Mouse (Mus musculus): Measurements from ENCODE around the gene Gnpat.

Gene Gnpat

DNA sequence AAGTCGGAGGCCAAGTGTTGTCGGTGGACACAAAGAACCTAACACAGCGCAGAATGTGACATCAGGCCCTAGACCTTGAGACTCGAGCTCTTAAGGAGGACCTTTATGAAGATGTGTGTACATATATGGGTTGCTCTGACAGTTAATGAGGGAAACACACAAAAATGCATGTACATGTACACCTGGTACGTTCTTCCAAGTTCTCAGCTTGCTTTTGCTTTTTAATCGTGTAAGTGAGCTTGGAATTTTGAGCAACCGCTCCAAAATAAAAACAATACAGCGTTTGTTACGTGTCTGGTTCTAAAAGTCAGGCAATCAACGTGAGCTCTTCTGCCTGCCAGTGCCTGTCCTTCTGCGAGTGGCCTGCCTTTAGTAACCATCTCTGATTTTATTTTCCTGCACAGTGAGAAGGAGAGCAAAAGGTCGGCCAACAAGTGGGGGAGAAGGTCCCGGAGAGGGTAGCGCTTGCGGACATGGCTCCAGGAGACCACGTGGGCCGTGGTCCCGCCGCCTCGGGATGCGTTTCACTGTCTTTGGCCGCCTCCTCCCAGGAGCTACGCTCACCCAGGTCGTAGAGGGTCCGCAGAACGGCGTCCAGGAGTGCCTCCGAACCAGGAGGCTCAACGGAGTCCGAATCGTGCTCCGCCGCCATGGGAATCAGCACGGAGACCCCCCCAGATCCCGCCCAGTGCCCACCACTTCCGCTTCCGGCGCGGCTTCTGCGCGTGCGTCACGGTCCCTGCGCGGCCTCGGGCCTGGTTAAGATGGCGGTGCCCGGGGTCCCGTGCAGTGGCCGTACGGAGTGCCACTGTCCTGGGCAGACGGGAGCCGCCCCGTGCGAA, at the start of gene Gnpat, which contains the start of gene 2810004N23Rik:
Gene Gnpat, plus strand, starts transcription at position 713 of the 842 bp plus-strand sequence.
Gene 2810004N23Rik, minus strand, starts transcription at position 800 of the 842 bp plus-strand sequence.
- peak; percentile 90 for DNase-seq

DNA sequence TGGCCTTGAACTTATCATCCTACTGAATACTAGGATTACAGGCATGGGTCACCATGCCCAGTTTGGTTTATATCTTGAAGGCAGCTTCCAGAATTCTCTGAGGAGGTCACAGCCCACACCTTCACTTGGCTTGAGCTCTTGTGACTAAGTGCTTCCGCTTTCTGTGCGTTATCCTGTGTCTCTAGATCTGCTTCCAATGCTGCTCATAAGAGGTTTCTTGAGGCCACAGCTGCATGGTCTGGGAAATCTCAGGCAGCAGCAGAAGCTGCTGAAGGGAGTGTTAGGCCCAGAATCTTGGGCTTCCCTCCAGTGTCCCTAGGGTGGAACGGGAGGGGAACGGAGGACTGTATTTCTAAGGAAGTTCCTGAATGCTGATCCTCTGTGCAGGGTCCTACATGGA, 49.5 kb upstream of the Gnpat start:
- DNase-seq = no peak

DNA sequence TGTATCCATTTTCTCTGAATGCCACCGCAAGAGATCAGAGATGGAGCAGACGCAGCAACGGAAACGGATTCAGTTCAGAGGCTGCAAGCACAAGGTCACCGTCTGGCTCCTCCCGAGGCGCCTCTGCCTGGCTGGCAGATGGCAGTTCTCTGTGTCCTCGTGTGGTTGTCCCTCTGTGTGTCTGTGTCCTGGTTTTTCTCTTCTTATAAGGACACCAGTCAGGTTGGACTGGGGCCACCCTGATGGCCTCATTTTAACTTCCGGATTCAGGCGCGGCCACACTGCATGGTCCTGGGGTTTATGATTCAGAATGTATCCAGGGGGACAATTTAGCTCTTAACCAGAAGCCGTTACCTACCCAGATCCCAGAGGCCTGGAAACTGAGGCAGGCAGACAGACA, 47.0 kb upstream of the Gnpat start:
- no peak for DNase-seq

DNA sequence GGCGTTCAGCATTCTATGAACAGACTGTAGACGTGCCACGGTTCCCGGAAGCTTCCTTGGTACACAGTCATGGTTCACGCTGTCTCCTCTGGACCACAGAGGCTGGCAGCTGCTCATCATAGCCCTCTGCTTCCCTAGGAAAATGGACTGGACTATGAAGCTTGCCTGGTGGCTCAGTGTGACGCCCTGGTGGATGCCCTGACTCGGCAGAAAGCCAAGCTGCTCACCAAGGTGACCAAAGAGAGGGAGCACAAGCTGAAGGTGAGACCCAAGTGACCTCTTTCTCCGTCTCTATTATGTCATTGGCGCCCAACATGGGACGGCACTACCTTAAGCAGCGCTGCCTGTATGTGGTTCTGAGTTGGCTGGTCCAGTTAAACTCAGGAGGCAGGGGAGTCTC, 46.0 kb upstream of the Gnpat start:
- DNase-seq = no peak

DNA sequence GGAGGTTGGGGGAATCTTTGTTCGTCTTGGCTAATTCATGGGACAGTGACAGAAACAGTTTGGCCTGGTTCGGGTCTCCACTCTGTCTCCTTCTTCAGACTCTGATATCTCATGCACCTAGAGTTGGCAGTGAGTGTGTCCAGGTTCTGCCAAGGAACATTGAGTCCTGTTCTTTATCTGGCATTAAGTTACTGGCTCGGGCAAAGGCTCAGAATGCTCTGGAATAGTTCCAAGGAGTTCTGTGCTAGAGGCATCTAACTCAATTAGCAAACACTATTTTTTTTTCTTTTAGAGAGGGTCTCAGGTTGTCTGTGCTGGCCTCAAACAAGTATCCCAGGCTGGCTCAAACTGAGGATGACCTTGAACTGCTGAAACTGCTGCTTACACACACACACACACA, 45.5 kb upstream of the Gnpat start:
- DNase-seq = peak; percentile 44

DNA sequence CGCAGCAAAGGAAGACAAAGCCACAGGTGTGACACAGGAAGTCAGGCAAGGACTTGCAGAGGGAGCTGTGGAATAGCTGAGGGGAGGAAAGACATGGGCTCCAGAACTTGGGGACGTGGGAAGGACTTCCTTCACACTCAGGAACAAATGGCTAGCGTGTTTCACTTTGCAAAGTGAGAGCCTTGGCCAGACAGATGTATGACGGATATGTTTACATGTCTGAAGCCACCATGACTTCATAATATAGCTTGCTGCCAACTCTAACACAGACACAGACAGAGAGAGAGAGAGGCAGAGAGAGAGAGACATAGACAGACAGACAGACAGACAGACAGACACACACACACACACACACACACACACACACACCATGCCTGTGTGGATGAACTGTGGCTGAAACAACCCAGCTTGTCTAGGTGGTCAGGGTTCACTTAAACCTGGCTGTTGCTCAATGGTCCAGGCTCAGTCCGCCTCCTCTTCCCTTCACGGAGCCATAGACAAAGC, 43.2 kb upstream of the Gnpat start:
- no peak for DNase-seq

DNA sequence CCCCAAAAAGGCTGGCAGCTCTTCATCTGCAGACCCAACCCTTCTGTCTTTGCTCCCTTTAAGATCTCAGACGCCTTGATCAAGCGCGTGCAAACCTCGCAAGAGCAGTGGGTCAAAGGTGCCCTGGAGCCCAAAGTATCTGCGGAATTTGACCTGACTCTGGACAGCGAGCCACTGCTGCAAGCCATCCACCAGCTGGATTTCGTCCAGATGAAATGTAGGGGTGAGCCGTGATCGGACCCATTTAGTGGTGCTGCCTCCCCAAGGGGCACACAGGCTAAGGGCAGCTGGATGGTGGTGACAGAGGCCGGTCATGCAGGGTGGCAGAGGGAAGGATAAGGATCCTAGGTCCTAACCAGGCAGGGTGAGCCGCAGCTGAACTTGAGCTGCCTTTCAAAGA, 42.7 kb upstream of the Gnpat start:
- DNase-seq = peak; percentile 72

DNA sequence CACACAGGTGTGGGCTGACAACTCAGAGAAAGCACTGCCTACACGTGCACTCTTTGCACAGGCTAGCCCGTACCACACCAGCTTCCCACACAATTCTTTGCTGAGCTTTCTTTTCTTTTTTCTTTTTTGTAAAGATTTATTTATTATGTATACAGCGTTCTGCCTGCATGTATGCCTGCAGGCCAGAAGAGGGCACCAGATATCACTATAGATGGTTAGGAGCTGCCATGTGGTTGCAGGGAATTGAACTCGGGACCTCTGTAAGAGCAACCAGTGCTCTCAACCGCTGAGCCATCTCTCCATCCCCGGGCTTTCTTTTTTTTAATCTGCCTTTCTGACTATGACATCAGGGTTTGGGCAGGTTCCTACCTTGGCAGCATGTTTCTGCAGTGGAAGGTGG, 39.3 kb upstream of the Gnpat start:
- DNase-seq = no peak

DNA sequence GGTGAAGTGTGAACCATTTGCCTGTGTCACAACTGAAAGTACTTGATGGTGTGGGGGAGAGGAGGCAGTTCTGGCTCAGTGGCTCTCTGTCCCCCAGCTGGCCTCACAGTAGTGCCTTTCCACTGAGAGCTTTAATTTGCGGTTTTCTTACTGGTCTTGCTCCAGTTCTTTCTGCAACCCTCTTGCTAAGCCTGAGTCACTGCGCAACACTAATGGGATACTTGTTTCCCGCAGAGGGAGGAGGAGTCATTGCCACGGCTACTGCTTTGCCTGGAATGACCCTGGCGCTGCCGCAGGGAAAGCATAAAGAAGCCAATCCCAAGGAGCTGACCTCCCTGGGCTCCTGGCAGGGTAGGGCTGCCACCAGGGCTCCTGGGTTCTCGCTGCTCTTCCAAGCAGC, 36.2 kb upstream of the Gnpat start:
- peak; percentile 72 for DNase-seq

DNA sequence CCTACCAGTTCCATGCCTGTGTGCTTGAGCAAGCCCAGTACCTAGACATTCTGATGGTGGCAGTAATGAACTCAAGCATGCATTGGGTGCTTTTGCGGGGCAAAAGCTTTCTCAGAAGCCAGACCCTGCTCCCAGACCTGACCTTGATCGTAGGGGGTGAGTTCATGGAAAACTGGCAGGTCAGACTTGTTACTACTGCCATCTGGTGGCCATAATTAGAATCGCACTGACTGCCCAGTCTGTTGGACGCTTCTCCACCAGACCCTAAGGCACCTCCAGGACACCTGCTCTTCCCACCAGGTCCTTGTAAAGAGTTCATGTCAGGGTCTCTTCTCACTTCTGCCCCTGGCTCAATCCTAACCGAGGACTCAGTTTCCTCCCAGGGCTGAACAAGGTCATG, 35.4 kb upstream of the Gnpat start:
- DNase-seq = peak; percentile 58

DNA sequence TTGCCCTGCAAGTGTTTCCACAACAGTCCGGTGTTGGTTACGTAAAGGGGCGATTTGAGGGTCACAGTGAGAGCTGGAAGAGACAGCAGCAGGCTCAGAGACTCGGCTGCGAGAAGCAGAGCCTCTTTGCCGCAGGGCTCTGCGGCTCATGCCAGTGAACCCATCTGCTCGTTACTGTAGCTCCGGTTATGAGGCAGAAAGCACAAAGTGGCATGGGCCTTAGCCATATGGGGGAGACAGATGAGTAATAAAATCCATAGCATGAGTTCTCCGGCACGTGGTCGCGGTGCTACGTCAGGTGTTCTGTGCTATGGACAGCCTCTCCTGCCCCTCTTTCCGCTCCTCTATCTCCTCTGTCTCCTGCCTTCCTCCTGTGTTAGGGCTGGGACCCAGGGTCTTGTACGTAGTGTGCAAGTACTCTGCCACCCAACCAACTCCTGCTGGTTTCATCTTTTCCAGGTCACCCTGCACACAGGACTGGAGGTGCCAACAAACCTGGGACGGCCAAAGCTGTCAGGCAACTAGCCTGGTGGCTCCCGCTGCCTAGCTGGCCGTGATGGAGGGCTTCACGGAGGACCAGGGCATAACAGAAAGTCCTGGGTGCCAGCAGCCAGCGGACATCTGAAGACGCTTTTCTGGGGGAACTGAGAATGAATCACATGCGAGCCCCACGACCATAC, 34.1 kb upstream of the Gnpat start:
- no peak for DNase-seq

DNA sequence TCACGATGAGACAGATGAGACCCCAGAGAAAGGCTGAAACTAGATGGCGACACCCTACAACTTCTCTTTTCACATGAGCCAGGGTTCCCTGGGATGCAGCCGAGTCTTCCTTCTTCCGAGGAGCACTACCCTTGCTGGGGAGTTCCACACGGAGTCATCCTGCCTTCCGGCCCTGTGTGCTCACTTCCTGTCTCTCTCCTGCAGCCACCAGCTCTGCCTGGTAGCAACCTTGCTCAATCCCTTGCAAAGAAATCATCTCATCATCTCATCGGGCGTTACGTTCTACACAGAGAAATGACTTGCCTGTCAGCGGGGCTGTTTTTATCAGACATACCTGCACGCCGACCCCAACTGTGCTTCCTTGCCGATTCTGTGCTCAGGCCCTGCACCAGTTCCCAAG, 32.8 kb upstream of the Gnpat start:
- no peak for DNase-seq

DNA sequence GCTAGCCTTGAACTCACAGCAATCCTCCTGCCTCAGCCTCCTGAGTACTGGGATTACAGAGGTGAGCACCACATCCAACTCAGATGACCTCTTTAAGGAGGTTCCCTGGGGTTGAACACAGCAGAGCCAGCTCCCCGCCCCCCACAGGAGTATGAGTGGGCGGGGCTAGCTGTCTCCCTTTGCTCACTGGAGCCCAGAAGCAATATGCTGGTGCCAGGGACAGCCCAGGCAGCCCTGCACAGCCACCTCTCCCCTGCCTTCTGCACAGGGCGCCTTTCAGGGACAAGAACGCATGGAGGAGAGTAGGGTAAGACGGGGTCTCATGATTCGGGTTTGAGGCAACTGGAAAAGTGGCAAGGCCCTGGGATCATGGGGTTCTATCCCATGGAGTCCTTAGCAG, 31.3 kb upstream of the Gnpat start:
- DNase-seq = no peak

DNA sequence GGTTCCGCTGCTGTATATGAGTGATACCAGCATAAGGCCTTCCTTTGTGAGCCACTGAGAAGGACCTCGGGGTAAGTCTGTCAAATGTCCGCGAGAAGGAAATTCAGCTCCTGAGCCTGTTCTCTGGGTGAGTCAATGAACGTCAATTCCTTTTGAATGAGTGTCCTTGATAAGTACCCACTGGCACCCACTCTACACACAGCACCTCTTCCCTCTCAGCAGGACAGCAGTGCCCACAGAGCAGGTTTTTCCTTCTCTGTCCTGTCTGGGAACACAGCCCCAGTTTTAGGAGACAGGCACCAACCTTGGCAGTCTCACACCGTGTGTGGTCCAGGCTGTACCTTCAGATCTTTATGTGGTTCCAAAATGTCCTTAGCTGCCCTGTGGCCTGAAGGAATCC, 30.9 kb upstream of the Gnpat start:
- DNase-seq = no peak

DNA sequence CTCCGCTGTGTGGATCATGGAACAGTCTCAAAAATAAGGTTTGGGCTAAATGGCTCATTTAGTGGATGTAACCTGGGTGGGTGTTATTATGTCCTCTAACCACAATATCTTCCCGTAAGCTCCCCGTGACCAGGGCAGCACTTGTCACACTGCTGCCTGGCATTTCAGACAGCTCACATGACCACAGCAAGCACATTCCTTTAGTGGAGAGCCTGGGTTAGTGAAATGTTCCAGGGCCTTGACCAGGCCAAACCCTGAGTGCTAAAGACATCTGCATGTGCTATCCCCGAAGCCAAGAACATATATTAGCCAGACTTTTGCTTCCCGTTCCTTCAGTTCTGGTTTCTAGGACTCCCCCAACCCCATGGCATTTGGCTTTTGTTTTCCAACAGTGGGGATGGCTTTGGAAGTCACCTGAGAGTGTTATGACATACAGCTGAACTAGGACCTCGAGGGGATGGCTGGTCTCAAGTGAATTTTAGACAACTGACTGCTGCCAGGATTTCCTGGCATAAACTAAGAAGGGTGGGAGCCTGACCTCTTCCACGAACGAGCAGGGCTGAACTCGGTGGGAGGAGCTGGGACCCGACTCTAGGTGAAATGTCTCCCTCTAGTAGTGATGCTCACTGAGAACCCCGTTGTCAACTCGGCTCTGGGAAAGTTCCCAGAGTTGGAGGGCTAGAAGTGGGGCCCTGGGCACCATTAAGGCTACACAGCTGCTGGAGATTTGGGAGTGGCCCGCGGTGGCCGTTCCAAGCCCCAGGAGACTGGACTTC, 29.2 kb upstream of the Gnpat start:
- no peak for DNase-seq

DNA sequence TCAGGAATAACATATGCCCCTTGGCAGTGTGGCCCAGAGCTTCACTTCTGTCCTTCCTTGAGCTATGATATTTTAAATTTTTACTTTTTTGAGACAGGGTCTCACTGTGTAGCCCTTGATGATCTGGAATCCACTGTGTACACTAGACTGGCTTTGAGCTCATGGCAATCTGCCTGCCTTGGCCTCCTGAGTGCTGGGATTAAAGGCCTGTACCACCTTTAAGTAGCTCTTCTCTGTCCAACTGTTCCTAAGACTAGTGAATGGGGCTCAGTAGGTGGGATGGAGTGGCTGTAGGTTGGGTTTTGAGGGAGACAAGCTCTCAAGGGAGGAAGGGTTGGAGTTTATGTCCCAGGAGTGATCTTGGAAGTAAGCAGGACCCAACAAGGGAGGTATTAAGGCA, 27.0 kb upstream of the Gnpat start:
- DNase-seq = no peak

DNA sequence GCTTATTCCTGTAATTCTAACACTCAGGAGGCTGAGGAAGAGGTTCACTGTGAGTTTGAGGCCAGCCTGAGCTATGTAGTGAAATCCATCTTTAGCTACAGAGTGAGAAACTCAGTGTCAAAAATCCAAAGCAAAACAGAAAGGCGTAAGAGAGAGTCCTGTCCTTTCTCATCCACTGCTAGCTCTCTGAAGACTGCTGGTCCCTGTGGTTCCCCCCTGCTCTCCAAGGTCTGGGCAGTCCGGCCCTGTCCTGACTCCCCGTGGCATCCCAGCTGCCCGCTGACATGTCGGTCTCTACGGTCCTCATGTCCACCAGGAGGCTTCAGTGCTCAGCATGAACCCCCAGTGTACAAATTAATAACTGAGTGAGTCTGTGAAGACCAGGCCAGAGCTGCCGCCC, 26.6 kb upstream of the Gnpat start:
- no peak for DNase-seq

DNA sequence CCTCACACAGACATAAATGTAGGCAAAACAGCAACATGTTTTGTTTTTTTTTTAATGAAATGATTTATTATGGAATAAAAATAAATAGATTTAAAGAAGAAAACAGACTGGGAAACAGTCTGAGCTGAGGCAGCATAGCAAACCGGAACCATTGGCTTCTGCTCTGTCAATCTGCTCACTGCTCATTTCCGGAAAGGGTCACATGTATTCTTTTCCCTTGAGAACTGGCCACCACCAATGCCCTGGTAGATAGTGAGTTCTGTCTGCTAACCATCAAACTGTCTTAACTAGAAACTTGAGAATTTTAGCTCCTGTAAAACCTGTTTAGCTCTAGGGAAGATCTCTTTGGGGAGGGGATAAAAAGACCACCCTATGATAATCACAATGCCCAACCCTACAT, 25.9 kb upstream of the Gnpat start:
- no peak for DNase-seq

DNA sequence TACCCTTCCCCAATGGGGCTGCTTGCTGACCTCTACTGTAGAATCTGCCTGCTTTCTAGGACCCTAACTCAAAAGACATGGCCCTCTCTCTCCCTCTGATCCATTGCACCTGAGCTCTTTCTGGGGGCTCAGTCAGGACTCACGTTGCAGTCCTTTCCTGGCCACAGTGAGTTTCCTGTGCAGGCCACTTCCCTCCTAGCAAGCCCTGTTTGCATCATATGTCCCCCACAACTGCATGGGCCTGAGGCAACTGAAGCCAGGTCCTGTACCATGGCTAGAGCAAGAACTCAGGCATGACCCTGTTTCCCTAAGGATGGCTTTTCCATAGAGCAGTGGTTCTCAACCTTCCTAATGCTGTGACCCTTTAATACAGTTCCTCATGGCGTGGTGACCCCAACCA, 24.9 kb upstream of the Gnpat start:
- DNase-seq = no peak

DNA sequence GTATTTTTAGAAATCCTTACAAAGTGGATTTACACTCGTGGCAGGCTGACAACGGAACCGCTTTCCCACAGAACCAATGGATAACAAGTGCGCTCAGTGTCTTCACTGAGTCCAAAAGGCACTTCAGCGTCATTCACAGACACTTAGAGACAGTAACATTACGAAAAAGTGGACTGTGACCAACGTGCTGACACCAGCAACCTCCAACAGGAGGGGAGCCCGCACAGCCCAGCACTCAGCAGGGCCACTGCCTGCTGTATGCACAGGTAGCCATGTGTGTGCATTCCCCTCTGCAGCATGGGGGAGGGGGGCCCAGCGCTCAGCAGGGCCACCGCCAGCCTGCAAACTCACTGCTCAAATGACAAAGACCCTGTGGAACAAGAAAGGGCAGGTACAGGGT, 23.5 kb upstream of the Gnpat start:
- DNase-seq = no peak

DNA sequence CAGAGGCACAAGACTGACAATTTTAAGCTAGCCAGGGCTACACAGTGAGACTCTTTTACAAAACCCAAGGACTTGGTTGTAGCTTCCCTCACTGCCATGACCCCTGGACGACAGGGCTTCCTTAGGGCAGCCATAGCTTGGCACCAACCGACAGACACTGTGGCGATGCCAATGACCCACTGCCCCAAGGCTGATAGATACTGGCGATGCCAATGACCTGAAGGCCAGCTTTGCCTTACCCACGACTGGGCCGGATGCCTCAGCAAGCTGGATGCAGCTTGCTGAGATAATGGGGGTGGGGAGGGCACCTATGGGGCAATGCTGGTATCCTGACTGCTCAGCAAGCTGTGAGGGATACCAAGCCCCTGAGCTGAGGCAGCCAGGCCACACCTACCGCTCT, 21.9 kb upstream of the Gnpat start:
- no peak for DNase-seq

DNA sequence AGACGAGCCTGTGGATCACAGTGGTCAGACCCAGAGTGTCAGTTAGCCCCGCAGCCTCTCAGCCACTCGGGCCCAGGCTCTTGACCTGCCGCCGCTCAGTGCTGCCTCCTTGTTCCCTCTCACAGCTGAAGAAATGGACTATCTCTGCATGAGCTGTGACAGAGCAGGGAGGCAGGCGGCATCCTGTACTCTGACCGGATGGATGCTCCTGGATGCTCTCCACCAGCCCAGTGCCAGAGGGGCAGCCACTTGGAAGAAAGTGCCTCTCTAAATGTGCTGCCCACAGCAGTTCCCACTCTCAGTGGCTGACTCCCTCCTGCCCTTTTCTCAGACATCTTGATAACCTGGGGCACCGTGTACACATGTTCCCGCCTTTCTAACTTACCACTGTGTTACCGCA, 21.1 kb upstream of the Gnpat start:
- DNase-seq = no peak

DNA sequence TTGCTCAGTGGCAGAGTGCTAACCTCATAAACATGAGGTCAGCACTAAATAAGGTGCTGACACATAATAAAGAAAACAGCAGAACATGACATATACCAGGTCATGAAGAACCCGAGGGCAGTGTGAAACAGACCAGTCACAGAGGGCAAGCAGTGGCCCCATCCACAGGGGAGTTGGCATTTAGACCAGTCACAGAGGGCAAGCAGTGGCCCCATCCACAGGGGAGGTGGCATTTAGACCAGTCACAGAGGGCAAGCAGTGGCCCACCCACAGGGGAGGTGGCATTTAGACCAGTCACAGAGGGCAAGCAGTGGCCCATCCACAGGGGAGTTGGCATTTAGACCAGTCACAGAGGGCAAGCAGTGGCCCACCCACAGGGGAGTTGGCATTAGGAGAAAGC, 19.9 kb upstream of the Gnpat start:
- peak; percentile 44 for DNase-seq

DNA sequence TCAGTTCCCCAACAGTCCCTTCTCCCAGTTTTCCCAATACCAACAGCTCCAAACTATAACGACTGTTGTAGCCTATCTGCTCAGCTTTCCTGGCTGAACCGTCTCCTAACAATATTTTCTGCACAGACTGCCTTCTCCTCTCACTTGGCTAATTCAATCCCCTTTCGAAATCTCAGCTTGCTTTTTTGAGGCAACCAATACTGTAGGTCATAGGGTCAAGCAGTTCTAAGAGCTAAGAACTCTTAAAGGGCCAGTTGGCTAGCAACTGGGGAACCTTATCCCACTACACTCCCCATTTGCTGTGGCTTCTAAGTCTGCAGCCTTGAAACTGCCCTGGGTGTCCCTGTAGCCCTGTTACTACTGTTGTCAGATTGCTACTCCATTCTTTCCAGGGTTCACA, 17.7 kb upstream of the Gnpat start:
- no peak for DNase-seq
